Mouse (Mus musculus): ENCODE data around the gene Cltc. TPM values are rescaled to one million over a fixed set of nuclear protein-coding genes. Genes with fewer than 3 reads are reported as not detected.
A peak's percentile ranks its signal among the peaks of the same experiment; 100 is the strongest.

Gene Cltc
- total and polyA plus RNA-seq, 3 experiments, result 63.2 to 147 (median 143) TPM

DNA sequence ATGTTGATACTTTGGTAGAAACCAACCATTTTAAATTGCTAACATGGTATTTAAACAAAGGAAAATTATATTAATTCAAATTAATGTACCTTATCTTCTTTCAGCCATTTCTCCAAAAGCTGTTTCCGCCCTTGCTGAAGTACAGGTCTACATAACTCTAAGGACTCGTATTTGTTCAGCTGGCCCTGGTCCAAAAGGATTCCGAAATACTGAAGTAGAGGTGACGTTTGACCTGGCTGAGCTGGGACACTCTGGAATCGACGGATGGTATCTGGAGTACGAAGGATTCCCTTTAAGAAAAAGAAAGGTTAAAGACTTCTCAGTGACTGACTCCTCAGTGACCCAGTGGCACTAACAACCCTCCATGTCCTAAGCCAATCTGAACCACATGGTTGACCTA is 32.4 kb downstream of the Cltc start:
- H3K27ac ChIP-seq, result no peak overlapping the region
- WGBS, result 66% methylated on average over 7 of the region's 7 CpGs
- no peak for DNase-seq
- no peaks in the 10 kb centered on the region; the same call in 1 of the 2 replicates for H3K79me2 ChIP-seq (replicated peaks; ENCODE audit: control insufficient read depth, insufficient read depth, low read length)
- no peak overlapping the region for H3K4me3 ChIP-seq
- H3K4me1 ChIP-seq (ENCODE audit: control insufficient read depth, insufficient read depth, low read length), result no peaks in the 10 kb centered on the region
- intact Hi-C loops (cut with DNase I), result no loop called here
- peaks cover 38% of the 10 kb centered on the region for H3K36me3 ChIP-seq (ENCODE audit: control insufficient read depth, insufficient read depth, low read length)
- no peak overlapping the region for H3K9ac ChIP-seq (ENCODE audit: low read depth, low read length)
- H3K27me3 ChIP-seq (ENCODE audit: control insufficient read depth, insufficient read depth, low read length), result no peaks in the 10 kb centered on the region
- TF ChIP-seq POLR2A (IDR thresholded peaks at IDR 0.05; ENCODE audit: insufficient read depth, low read depth, low read length) (no peak), EP300 (IDR thresholded peaks at IDR 0.05; ENCODE audit: insufficient read depth, low read depth, low read length) (no peak), CTCF (IDR thresholded peaks at IDR 0.05) (no peak)

DNA sequence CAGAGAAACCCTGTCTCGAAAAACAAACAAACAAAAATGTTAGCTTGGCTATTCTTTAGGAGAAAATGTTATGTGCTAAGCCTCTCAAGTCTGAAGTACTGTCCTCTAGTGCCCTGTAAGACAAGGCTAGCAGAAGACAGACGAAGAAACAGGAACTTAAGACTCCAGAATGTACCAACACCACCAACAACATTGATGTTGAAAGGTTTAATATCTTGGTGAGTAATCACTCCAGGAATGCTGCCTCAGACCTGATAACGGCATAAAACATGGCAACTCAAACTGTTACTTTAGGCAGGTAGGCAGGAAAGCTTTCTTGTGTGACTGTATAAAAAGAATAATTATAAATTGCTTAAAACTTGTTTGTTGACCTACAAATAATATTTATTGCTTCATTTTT is 33.4 kb downstream of the Cltc start:
- Histone ChIP-seq H3K4me3 (no peak overlapping the region), H3K27me3 (ENCODE audit: control insufficient read depth, insufficient read depth, low read length) (no peaks in the 10 kb centered on the region), H3K4me1 (ENCODE audit: control insufficient read depth, insufficient read depth, low read length) (no peaks in the 10 kb centered on the region), H3K27ac (no peak overlapping the region), H3K79me2 (replicated peaks; ENCODE audit: control insufficient read depth, insufficient read depth, low read length) (no peaks in the 10 kb centered on the region; the same call in 1 of the 2 replicates), H3K36me3 (ENCODE audit: control insufficient read depth, insufficient read depth, low read length) (peaks cover 35% of the 10 kb centered on the region), H3K9ac (ENCODE audit: low read depth, low read length) (no peak overlapping the region)
- intact Hi-C loops (cut with DNase I), result no loop called here
- TF ChIP-seq EP300 (IDR thresholded peaks at IDR 0.05; ENCODE audit: insufficient read depth, low read depth, low read length) (no peak), CTCF (IDR thresholded peaks at IDR 0.05) (no peak), POLR2A (IDR thresholded peaks at IDR 0.05; ENCODE audit: insufficient read depth, low read depth, low read length) (no peak)
- 82% methylated on average over 3 of the region's 3 CpGs for WGBS
- no peak for DNase-seq

DNA sequence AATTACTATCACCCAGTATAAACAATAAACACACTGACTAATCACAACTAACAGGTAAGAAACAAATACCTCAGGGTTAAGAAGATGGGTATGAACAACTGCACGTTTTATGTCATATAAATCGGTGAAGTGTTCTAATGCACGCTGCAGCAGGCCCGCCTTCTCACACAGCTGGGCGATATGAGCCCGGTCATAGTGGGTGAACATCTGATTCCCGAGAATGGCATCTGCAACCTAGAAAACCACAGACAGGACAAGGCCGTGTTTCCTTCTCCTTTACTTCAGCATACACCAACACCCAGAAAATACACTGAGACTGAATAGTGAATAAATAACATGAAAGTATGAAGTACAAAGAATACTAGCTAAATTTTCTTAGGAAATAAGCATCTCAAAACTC is 38.0 kb downstream of the Cltc start:
- intact Hi-C loops (cut with DNase I), result no loop called here
- H3K27ac ChIP-seq, result no peak overlapping the region
- peaks cover 5% of the 10 kb centered on the region for H3K4me1 ChIP-seq (ENCODE audit: control insufficient read depth, insufficient read depth, low read length)
- no peak for TF ChIP-seq POLR2A (IDR thresholded peaks at IDR 0.05; ENCODE audit: insufficient read depth, low read depth, low read length)
- no peak for TF ChIP-seq EP300 (IDR thresholded peaks at IDR 0.05; ENCODE audit: insufficient read depth, low read depth, low read length)
- no peak for TF ChIP-seq CTCF (IDR thresholded peaks at IDR 0.05)
- no peak for DNase-seq
- no peaks in the 10 kb centered on the region for H3K79me2 ChIP-seq (replicated peaks; ENCODE audit: control insufficient read depth, insufficient read depth, low read length)
- no peak overlapping the region for H3K9ac ChIP-seq (ENCODE audit: low read depth, low read length)
- 82% methylated on average over 8 of the region's 8 CpGs for WGBS
- H3K36me3 ChIP-seq (ENCODE audit: control insufficient read depth, insufficient read depth, low read length), result peaks cover 44% of the 10 kb centered on the region
- no peaks in the 10 kb centered on the region for H3K27me3 ChIP-seq (ENCODE audit: control insufficient read depth, insufficient read depth, low read length)
- H3K4me3 ChIP-seq, result no peak overlapping the region

DNA sequence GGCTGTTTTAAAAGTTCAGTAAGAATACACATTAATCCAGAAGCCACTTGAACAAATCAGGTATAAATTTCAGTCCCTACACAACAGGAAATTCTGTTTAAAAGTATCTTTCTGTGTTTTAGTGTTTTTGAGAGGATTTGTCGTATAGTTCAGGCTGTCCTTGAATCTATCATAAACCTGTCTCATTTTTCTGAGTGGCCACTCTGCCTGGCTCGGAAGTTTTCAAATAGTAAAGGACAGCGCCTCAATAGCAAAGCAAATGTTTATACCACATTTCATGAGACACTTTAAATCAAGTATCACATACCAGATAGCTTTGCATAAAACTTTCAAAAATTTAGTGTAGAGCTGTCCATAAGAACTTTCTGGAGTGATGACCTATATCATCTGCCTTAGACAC is 39.0 kb downstream of the Cltc start:
- intact Hi-C loops (cut with DNase I), result no loop called here

DNA sequence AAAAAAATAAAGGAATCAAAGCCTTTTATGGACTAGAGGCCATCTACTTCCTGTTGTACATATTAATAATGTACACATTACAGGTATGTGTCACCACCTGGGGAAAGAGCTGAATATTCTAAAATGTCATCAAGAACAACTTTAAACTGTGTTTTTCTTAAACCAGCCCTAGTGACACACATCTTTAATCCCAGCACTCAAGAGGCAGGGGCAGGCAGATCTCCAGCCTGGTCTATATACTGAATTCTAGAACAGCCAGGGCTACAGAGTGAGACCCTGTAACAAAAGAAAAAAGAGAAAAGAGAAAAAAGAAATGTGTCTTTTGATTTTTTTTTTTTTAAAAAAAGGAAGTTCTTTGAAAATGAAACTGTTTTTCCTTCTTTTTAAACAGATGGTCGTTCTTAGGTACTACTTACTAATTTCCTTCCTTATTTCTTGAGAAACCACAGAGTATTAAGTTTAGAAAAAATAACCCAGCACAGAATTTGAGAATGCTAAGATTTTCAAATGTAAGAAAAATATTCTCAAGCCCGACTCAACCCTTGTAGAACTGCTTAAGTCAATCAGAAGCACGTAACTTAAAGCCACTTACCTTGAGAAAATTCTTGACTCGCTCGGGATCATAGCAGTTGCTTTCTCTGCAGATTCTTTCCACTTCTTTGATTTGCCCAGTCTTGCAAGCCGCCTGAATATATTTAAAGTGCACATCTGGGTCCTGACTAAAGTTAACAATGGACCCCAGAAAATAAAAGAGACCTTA is 39.9 kb downstream of the Cltc start:
- no peak for DNase-seq
- Histone ChIP-seq H3K27ac (no peak overlapping the region), H3K9ac (ENCODE audit: low read depth, low read length) (no peak overlapping the region), H3K79me2 (replicated peaks; ENCODE audit: control insufficient read depth, insufficient read depth, low read length) (peaks cover 1% of the 10 kb centered on the region; the same call in 1 of the 2 replicates), H3K4me1 (ENCODE audit: control insufficient read depth, insufficient read depth, low read length) (peaks cover 6% of the 10 kb centered on the region), H3K27me3 (ENCODE audit: control insufficient read depth, insufficient read depth, low read length) (no peaks in the 10 kb centered on the region), H3K4me3 (no peak overlapping the region), H3K36me3 (ENCODE audit: control insufficient read depth, insufficient read depth, low read length) (peaks cover 45% of the 10 kb centered on the region)
- 83% methylated on average over 6 of the region's 6 CpGs for WGBS
- intact Hi-C loops (cut with DNase I), result no loop called here
- no peak for TF ChIP-seq POLR2A (IDR thresholded peaks at IDR 0.05; ENCODE audit: insufficient read depth, low read depth, low read length)
- no peak for TF ChIP-seq CTCF (IDR thresholded peaks at IDR 0.05)
- TF ChIP-seq EP300 (IDR thresholded peaks at IDR 0.05; ENCODE audit: insufficient read depth, low read depth, low read length), result no peak

More for the DNA sequence above, 39.0 kb downstream of the Cltc start:
- peaks cover 46% of the 10 kb centered on the region for H3K36me3 ChIP-seq (ENCODE audit: control insufficient read depth, insufficient read depth, low read length)
- DNase-seq, result no peak
- H3K9ac ChIP-seq (ENCODE audit: low read depth, low read length), result no peak overlapping the region
- no peak overlapping the region for H3K4me3 ChIP-seq
- peaks cover 1% of the 10 kb centered on the region; the same call in 1 of the 2 replicates for H3K79me2 ChIP-seq (replicated peaks; ENCODE audit: control insufficient read depth, insufficient read depth, low read length)
- no peak for TF ChIP-seq CTCF (IDR thresholded peaks at IDR 0.05)
- TF ChIP-seq EP300 (IDR thresholded peaks at IDR 0.05; ENCODE audit: insufficient read depth, low read depth, low read length), result no peak
- TF ChIP-seq POLR2A (IDR thresholded peaks at IDR 0.05; ENCODE audit: insufficient read depth, low read depth, low read length), result no peak
- H3K27ac ChIP-seq, result no peak overlapping the region
- peaks cover 6% of the 10 kb centered on the region for H3K4me1 ChIP-seq (ENCODE audit: control insufficient read depth, insufficient read depth, low read length)
- WGBS, result 95% methylated on average over 3 of the region's 3 CpGs
- no peaks in the 10 kb centered on the region for H3K27me3 ChIP-seq (ENCODE audit: control insufficient read depth, insufficient read depth, low read length)

DNA sequence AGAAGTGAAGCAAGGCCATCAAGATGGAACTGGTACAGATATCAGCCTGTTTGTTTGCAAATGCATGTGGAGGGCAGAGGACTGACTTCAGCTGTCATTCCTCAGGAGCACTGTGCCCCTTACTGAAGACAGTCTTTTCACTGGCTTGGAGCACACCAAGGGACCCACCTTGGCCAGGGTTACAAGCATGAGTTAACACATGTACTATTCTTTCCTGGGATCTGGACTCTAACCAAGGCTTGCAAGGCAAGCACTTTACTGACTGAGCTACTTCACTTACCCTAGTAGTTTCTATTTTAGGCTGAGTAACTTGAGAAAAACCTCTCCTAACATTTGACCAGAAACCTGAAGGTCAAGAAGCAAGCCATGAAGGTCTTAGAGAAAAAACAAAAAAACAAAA is 42.8 kb downstream of the Cltc start:
- peaks cover 1% of the 10 kb centered on the region; the same call in 1 of the 2 replicates for H3K79me2 ChIP-seq (replicated peaks; ENCODE audit: control insufficient read depth, insufficient read depth, low read length)
- DNase-seq, result peak in 1 of 2 experiments; percentile 15
- H3K36me3 ChIP-seq (ENCODE audit: control insufficient read depth, insufficient read depth, low read length), result peaks cover 46% of the 10 kb centered on the region
- H3K4me3 ChIP-seq, result no peak overlapping the region
- H3K27me3 ChIP-seq (ENCODE audit: control insufficient read depth, insufficient read depth, low read length), result no peaks in the 10 kb centered on the region
- peak overlapping the region; percentile 27; the same call in 1 of the 2 replicates for H3K27ac ChIP-seq
- no peak overlapping the region for H3K9ac ChIP-seq (ENCODE audit: low read depth, low read length)
- TF ChIP-seq EP300 (IDR thresholded peaks at IDR 0.05; ENCODE audit: insufficient read depth, low read depth, low read length), result no peak
- TF ChIP-seq POLR2A (IDR thresholded peaks at IDR 0.05; ENCODE audit: insufficient read depth, low read depth, low read length), result no peak
- no peak for TF ChIP-seq CTCF (IDR thresholded peaks at IDR 0.05)
- intact Hi-C loops (cut with DNase I), result no loop called here
- H3K4me1 ChIP-seq (ENCODE audit: control insufficient read depth, insufficient read depth, low read length), result peaks cover 6% of the 10 kb centered on the region

Data from heart, adult 2 months (tissue).